Mouse (Mus musculus) heart, postnatal 0 days (tissue): ENCODE data around the gene Abhd14b.

Experiments
- CTCF ChIP-seq: IDR thresholded peaks from 2 replicates; pipeline ENCODE4 v1.5.1; 2016; ENCODE audit warnings: antibody characterized with exemption, control low read depth, low read depth
- EP300 ChIP-seq: IDR thresholded peaks from 2 replicates; pipeline ENCODE4 v1.6.1; 2016; ENCODE audit warnings: antibody characterized with exemption, low read depth

GRCm38 (mm10) chr9:106459946-106460345, 12.7 kb downstream of the Abhd14b start:
- TF ChIP-seq CTCF (no peak), EP300 (no peak)
